Mouse (Mus musculus): ENCODE measurements around the gene Rbm45. TPM values are rescaled to one million over a fixed set of nuclear protein-coding genes. Genes with fewer than 3 reads are reported as not detected.

Rbm45 gene
- total and polyA plus RNA-seq, 2 experiments from 2014 or later = 17.9 to 37.5 TPM

DNA sequence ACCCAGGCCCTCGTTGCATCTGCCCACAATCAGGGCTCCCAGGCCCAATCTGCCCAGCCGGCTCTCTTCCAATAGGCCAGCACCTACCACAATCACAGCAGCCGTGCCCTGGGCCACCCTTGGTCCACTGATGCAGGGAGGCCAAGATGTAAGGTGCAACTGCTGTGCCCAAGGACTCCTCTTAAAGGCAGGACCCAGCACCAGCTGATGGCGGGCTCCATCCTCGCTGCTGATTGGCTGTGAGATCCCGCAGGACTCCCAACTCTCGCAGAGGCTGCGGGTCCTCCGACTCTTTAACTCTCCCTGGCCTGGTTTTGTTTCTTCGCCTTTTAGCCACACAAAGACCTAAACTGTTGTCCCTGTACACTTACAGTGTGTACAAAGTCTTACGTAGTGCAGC, 9.6 kb upstream of the Rbm45 start, which contains the start of gene Cyct:
Gene Cyct, minus strand, starts transcription at position 225 of the 400 bp plus-strand sequence.
- no peak within 1 kb of the TSS for H3K4me2 ChIP-seq (ENCODE audit: low read depth, low read length, poor library complexity, severe bottlenecking)
- ATAC-seq (ENCODE audit: low FRiP score) (no peak), DNase-seq (ENCODE audit: low spot score) (no peak)
- no peaks in the 10 kb centered on the region for H3K27me3 ChIP-seq (ENCODE audit: insufficient read depth, low read length)
- no peak within 1 kb of the TSS for H3K4me3 ChIP-seq (ENCODE audit: low read depth, low read length)
- WGBS = 86% methylated on average over 11 of the region's 11 CpGs
- H3K9ac ChIP-seq (replicated peaks; ENCODE audit: low read length, poor library complexity, severe bottlenecking) = no peak within 1 kb of the TSS
- no peak within 1 kb of the TSS for H3K27ac ChIP-seq (ENCODE audit: low read depth, low read length)
- TF ChIP-seq CTCF (IDR thresholded peaks at IDR 0.05) = no peak
- H3K9me3 ChIP-seq (ENCODE audit: low read length) = no peaks in the 10 kb centered on the region
- H3K36me3 ChIP-seq (ENCODE audit: insufficient read depth, low read length) = no peaks in the 10 kb centered on the region
- H3K4me1 ChIP-seq (ENCODE audit: insufficient read depth, low read length) = no peaks in the 10 kb centered on the region

DNA sequence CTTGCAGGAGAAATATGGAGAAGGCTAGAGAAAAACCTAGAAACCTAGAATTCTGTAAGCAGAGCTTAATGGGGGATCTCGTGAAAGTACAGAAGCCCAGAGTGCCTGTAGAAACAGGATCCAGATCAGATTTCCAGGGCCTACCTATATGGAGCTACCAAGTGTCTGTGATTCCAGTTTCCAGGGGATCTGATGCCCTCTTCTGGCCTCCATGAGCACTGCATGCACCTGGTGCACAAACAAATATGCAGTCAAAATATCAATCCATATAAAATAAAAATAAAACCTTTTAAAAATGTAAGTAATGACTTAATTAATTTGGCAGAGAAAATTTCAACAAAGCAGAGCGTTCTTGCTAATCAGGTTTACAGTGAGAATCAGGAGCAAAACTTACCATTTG, 7.7 kb upstream of the Rbm45 start:
- no peak overlapping the region for H3K4me3 ChIP-seq (ENCODE audit: low read depth, low read length)
- no peaks in the 10 kb centered on the region for H3K27me3 ChIP-seq (ENCODE audit: insufficient read depth, low read length)
- TF ChIP-seq CTCF (IDR thresholded peaks at IDR 0.05) = peak; percentile 75
- DNase-seq (ENCODE audit: low spot score) (peak; percentile 51), ATAC-seq (ENCODE audit: low FRiP score) (no peak)
- no peaks in the 10 kb centered on the region for H3K9me3 ChIP-seq (ENCODE audit: low read length)
- no peak overlapping the region for H3K9ac ChIP-seq (replicated peaks; ENCODE audit: low read length, poor library complexity, severe bottlenecking)
- no peaks in the 10 kb centered on the region for H3K4me1 ChIP-seq (ENCODE audit: insufficient read depth, low read length)
- H3K4me2 ChIP-seq (ENCODE audit: low read depth, low read length, poor library complexity, severe bottlenecking) = no peak overlapping the region
- no peaks in the 10 kb centered on the region for H3K36me3 ChIP-seq (ENCODE audit: insufficient read depth, low read length)
- no peak overlapping the region for H3K27ac ChIP-seq (ENCODE audit: low read depth, low read length)
- 58% methylated on average over 2 of the region's 2 CpGs for WGBS

DNA sequence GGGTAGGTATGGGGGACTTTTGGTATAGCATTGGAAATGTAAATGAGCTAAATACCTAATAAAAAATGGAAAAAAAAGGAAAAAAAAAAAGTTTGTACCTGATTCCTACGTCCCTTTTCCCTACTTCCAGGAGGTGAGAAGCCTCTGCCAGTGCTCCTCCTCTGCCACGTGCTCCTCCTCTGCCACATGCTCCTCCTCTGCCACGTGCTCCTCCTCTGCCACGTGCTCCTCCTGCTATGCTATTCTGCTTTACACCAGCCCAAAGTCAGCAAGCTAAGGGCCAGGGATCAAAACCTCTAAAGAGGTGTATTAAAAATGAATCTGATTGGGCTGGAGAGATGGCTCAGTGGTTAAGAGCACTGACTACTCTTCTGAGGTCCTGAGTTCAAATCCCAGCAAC, 4.0 kb upstream of the Rbm45 start:
- H3K4me2 ChIP-seq (ENCODE audit: low read depth, low read length, poor library complexity, severe bottlenecking) = no peak overlapping the region
- no peak for TF ChIP-seq CTCF (IDR thresholded peaks at IDR 0.05)
- 73% methylated on average over 4 of the region's 4 CpGs for WGBS
- no peaks in the 10 kb centered on the region for H3K9me3 ChIP-seq (ENCODE audit: low read length)
- no peak for ATAC-seq (ENCODE audit: low FRiP score)
- H3K4me1 ChIP-seq (ENCODE audit: insufficient read depth, low read length) = no peaks in the 10 kb centered on the region
- DNase-seq (ENCODE audit: low spot score) = no peak
- H3K4me3 ChIP-seq (ENCODE audit: low read depth, low read length) = no peak overlapping the region
- no peaks in the 10 kb centered on the region for H3K27me3 ChIP-seq (ENCODE audit: insufficient read depth, low read length)
- H3K27ac ChIP-seq (ENCODE audit: low read depth, low read length) = no peak overlapping the region
- no peaks in the 10 kb centered on the region for H3K36me3 ChIP-seq (ENCODE audit: insufficient read depth, low read length)
- H3K9ac ChIP-seq (replicated peaks; ENCODE audit: low read length, poor library complexity, severe bottlenecking) = no peak overlapping the region

DNA sequence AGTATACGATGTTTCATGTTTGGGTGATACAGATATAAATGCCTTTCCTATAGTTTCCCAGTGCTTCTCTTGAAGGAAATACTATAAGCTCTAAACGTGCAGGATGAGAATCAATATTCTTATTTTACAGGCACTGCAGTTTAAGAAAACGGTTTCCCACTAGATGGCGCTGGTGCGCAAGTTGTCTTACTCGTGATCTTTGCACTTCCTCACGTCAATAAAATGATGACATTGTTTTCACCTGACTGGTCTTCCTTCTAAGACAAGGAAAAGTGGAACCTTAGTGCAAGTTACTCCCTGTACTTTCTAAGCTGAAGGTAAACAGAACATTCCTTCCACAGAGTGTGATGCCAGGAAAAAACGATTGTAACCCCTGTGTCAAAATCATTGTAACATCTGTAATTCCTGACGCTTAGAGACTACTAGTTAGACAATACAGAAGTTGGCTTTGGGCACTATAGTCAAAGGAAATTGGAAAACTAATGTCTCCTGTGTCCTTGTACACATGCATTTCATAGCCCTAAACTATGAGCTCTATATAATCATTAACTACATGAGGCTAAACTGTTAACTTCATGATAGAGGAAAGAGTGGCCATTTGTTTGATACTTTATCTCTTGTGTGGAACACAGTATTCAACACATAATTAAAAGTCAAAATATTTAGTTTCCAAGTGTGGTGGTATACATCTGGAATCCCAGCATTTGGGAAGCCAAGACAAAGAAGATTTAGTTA, 2.4 kb upstream of the Rbm45 start:
- Histone ChIP-seq H3K27me3 (ENCODE audit: insufficient read depth, low read length) (no peaks in the 10 kb centered on the region), H3K27ac (ENCODE audit: low read depth, low read length) (no peak overlapping the region), H3K4me1 (ENCODE audit: insufficient read depth, low read length) (no peaks in the 10 kb centered on the region), H3K9me3 (ENCODE audit: low read length) (no peaks in the 10 kb centered on the region), H3K9ac (replicated peaks; ENCODE audit: low read length, poor library complexity, severe bottlenecking) (no peak overlapping the region), H3K4me2 (ENCODE audit: low read depth, low read length, poor library complexity, severe bottlenecking) (no peak overlapping the region), H3K36me3 (ENCODE audit: insufficient read depth, low read length) (no peaks in the 10 kb centered on the region), H3K4me3 (ENCODE audit: low read depth, low read length) (no peak overlapping the region)
- peak; percentile 92 for DNase-seq (ENCODE audit: low spot score)
- WGBS = 20% methylated on average over 9 of the region's 9 CpGs
- ATAC-seq (ENCODE audit: low FRiP score) = no peak
- peak; percentile 96 for TF ChIP-seq CTCF (IDR thresholded peaks at IDR 0.05)

DNA sequence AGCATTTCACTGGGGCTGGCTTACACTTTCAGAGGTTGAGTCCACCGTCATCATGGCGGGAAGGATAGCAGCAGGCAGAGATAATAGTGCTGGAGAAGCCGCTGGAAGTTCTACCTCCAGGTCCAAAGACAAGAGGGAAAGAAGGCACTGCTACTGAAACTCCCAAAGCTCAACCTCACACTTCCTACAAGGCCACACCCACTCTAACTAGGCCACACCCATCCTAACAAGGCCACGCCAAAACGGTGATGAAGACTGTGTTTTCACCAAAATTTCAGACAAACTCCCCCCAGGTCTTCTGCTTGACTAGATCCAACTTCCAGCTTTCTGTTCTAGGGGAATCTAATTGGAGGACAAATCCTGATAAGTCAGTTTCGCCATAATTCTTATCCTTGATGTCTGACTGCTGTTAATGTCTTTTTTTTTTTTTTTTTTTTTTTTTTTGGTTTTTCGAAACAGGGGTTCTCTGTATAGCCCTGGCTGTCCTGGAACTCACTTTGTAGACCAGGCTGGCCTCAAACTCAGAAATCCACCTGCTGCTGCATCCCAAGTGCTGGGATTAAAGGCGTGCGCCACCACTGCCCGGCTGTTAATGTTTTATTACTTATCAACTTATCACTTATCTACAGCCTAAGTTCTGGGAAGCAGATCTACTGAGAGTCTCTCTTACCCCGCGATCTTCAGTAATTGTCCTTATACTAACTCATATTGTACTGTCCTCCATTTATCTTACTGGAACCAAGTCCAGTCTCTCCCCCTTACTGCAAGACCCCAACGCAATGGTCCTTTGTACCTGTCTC, 723 bp upstream of the Rbm45 start:
- Histone ChIP-seq H3K27me3 (ENCODE audit: insufficient read depth, low read length) (no peaks in the 10 kb centered on the region), H3K9me3 (ENCODE audit: low read length) (no peaks in the 10 kb centered on the region), H3K4me3 (ENCODE audit: low read depth, low read length) (0 out of 2 replicates have a peak overlapping the region, but pooled peaks have one; percentile 96), H3K4me1 (ENCODE audit: insufficient read depth, low read length) (no peaks in the 10 kb centered on the region), H3K9ac (replicated peaks; ENCODE audit: low read length, poor library complexity, severe bottlenecking) (no peak overlapping the region), H3K4me2 (ENCODE audit: low read depth, low read length, poor library complexity, severe bottlenecking) (no peak overlapping the region), H3K36me3 (ENCODE audit: insufficient read depth, low read length) (peaks cover 10% of the 10 kb centered on the region; the same call in 1 of the 2 replicates), H3K27ac (ENCODE audit: low read depth, low read length) (no peak overlapping the region)
- no peak for TF ChIP-seq CTCF (IDR thresholded peaks at IDR 0.05)
- WGBS = 75% methylated on average over 13 of the region's 13 CpGs
- ATAC-seq (ENCODE audit: low FRiP score) (no peak), DNase-seq (ENCODE audit: low spot score) (no peak)

DNA sequence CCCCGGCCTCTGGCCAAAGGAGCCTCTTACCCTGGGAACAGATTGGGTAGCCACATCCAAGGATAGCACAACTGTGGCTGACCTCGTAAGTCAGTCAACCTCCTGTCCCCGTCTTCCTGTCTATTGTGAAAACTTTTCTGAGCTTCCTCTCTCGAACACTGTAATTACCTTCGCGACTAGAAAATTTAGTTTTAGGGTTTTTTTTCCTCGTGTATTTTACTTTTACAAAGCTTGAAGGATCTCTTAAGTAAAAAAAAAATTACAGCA, 805 bp downstream of the Rbm45 start:
- Histone ChIP-seq H3K4me1 (ENCODE audit: insufficient read depth, low read length) (no peaks in the 10 kb centered on the region), H3K27ac (ENCODE audit: low read depth, low read length) (no peak overlapping the region), H3K9me3 (ENCODE audit: low read length) (no peaks in the 10 kb centered on the region), H3K4me3 (ENCODE audit: low read depth, low read length) (peak overlapping the region; percentile 96), H3K36me3 (ENCODE audit: insufficient read depth, low read length) (peaks cover 20% of the 10 kb centered on the region; the same call in 1 of the 2 replicates), H3K27me3 (ENCODE audit: insufficient read depth, low read length) (no peaks in the 10 kb centered on the region), H3K4me2 (ENCODE audit: low read depth, low read length, poor library complexity, severe bottlenecking) (peak overlapping the region; percentile 93), H3K9ac (replicated peaks; ENCODE audit: low read length, poor library complexity, severe bottlenecking) (peak overlapping the region; percentile 86)
- 2% methylated on average over 7 of the region's 7 CpGs for WGBS
- ATAC-seq (ENCODE audit: low FRiP score) (no peak), DNase-seq (ENCODE audit: low spot score) (no peak)
- TF ChIP-seq CTCF (IDR thresholded peaks at IDR 0.05) = no peak
